Mouse (Mus musculus): ENCODE measurements around the gene Smco2.

- TF ChIP-seq CTCF (IDR thresholded peaks at IDR 0.05 in 2 of 3, conservative IDR thresholded peaks at IDR 0.05 in 1 of 3; ENCODE audit: control insufficient read depth in 1 of 3, insufficient read depth in 1 of 3, low read depth in 2 of 3, low read length in 3 of 3, poor library complexity in 1 of 3, severe bottlenecking in 1 of 3): no peak
- no peak for TF ChIP-seq ZC3H11A (IDR thresholded peaks at IDR 0.05; ENCODE audit: low read depth, low read length)
- no peak for TF ChIP-seq USF1 (IDR thresholded peaks at IDR 0.05; ENCODE audit: low read depth, low read length)
- TF ChIP-seq BHLHE40 (IDR thresholded peaks at IDR 0.05; ENCODE audit: borderline replicate concordance, low read depth, low read length): no peak
- no peak for TF ChIP-seq POLR2A (IDR thresholded peaks at IDR 0.05; ENCODE audit: control insufficient read depth in 1 of 2, insufficient read depth in 1 of 2, low read depth in 1 of 2, low read length in 2 of 2, poor library complexity in 1 of 2)
Observed at GRCm38 (mm10) chr6:146910801-146911200, 60.9 kb downstream of the Smco2 start.
